Mouse (Mus musculus) G1E (cell line): ENCODE measurements at regions not wholly inside any gene's neighbourhood (a gene's known extent, or its start where the extent isn't known, plus 50 kb on each side); places are given as distances from the start of the nearest gene placed in this dataset.

Experiments
- CTCF ChIP-seq: IDR thresholded peaks from 2 replicates; pipeline ENCODE4 v1.5.1; 2012; ENCODE audit warnings: low read depth, low read length, inconsistent platforms, mixed read lengths
- GATA1 ChIP-seq: IDR thresholded peaks from 2 replicates; pipeline ENCODE4 v1.6.1; 2012; ENCODE audit warnings: borderline replicate concordance, low read length, inconsistent platforms, mixed read lengths
- GATA2 ChIP-seq: IDR thresholded peaks from 2 replicates; pipeline ENCODE4 v1.6.1; 2012; ENCODE audit warnings: low read depth, low read length, inconsistent platforms, borderline replicate concordance
- POLR2AphosphoS5 ChIP-seq: IDR thresholded peaks from 2 replicates; pipeline ENCODE4 v1.6.1; 2012; ENCODE audit warnings: low read depth, low read length, inconsistent platforms; ENCODE audit not compliant: insufficient replicate concordance
- TAL1 ChIP-seq: conservative IDR thresholded peaks from 2 replicates; pipeline ENCODE4 v1.6.1; 2012; ENCODE audit warnings: low read depth, low read length, inconsistent platforms, mixed read lengths

GRCm38 (mm10) chr9:68409786-68410185 lies 243.8 kb upstream of the Rora start:
- no peak for TF ChIP-seq GATA1
- no peak for TF ChIP-seq CTCF
- no peak for TF ChIP-seq TAL1
- TF ChIP-seq POLR2AphosphoS5: no peak
- TF ChIP-seq GATA2: no peak
